Mouse (Mus musculus): ENCODE results near the gene Birc7.

The Birc7 gene

DNA sequence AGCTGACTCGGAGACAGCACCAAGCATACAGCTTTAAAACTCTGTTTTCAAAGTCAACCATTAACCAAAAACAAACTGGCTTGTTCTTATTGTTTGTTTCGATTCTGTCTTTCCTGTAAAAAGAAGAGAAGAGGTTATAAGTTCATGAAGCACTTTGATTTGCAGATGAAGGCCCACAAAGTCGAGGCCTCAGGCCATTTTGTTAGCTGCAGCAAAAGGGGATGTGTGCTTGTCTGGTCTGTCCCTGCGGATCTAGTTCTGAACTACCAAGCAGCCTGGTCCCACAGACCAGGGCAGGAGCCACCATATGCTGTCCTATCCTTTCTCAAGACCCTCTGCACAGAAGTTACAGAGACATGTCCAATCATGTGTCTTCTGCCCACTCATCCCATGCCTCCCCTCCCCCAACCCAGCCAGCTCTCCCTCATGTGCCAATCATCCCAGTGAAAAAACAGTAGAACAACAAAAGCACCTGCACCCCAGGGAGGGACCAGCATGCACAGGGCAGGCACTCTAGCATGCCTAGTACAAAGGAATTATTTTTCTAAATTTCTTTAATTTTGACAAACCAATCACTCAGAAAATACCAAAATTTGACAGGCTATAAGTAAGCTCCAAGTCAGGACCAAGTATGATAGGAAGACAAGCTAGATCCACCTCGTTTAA is 23.1 kb upstream of the Birc7 start:
- DNase-seq (ENCODE audit: low spot score in 2 of 2): no peak

DNA sequence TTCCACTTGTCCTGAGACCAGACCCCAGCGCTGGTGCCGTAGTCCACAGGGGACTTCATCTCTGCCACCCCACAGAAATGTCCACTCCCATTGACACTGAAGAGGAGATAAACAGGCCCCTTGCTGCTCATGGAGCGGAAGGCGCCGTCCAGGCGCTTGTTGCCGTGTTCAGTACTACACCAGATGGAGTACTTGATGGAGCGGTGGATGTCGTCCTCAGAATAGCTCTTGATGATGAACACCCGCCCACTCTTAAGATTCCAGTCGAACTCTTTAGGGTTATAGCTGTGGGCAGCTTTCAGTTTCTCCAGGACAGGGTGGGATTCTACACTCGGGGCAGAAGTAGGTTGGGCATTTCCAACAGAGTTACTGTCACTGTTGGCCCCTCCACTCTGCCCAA is 17.9 kb upstream of the Birc7 start:
- DNase-seq (ENCODE audit: low spot score in 2 of 2): no peak

DNA sequence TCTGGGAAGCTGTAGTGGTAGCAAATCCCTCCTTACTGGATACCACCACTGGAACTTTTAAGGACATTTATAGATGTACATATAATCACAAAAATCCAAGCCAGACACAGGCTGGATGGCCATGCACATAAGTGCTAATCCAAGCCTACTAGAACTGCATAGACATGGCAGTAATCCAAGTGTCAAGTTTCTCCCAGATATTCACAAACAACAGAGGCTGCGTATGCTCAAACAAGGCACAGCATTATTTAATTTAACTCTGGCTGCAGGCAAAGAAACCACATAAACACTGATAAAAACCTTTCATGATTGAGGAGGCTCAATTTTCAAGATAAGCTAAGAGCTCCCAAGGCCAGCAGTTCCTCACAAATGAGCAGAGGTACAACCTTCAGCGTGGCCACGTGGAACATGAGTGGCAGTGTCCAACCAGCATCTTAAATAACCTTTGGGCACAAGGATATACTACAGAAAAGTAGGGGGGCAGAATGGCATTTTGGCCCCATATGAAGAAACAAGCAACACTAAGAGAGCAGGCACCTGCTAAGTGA is 12.9 kb upstream of the Birc7 start:
- DNase-seq (ENCODE audit: low spot score in 2 of 2): no peak

DNA sequence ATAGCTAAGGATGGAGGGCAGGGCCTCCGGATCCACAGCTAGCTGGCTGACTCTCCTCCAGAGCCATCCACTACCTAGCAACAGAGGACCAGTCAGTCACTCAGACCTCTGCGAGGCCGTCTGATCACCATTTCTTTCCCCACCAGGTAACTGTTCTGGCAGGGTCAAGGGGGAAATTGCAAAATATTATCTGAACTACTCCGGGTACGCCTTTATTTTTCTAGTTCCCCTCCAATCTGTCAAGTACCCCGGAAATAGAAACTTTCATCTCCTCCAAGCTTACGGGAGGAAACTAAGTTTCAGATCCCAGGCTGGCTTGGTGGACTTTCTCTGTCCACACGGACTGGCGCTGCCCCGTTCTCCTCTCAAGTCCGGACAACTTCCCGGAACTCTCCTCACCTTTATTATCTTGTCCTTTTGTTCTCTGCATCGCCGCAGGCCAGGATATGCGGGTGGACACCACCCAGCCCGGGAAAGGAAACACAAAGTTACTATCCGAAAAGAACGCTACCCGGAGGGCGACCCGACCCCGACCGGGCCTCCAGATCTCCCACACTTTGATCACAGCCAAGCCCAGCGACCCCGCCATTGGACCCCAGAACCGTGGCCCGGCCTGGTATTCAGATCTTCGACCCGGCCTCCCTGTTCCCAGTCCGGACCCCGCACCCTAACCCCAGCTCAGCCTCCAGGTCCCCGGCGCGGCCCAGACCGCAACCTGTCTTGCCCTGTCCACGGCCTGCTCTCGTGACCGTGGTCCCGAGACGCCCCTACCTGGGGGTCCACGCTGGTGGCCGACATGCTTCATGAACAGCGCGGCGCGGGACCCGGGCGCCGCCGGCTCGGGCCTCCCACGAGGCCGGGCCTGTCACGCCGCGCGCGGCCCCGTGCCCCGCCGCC is 8.7 kb upstream of the Birc7 start:
- DNase-seq (ENCODE audit: low spot score in 2 of 2): peak; percentile 33 to 55

DNA sequence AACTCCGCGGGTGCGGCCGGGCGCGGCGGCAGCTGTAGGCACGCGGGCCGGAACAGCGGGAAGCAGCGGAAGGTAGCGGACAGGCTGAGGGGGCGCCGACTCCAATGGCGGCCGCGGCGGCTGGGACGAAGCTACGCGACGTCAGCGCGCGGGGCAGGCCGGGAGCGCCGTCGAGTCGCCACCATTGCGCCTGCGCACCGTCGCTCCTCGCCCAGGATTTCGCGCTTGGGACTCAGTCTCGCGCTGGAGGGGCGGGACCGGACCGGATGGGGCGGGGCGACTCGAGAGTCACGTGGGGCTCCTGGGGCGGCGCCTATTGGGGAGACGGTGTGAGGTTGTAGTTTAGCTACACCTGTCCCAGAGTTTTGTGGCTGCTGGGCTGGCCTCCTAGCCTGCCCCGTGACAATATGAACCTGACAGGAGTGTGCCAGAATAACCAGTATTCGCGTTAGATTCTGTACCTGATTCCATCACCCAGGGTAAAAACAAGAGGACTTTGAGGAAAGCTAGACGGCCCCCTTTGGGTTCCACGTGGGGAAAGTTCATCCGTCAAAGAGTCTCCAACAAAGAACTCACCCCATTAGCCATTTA is 7.9 kb upstream of the Birc7 start, which contains the start of gene Ythdf1:
TSS of gene Ythdf1 (minus strand) at position 140 of the 591 bp plus-strand sequence.
- peak; percentile 97 to 99 for DNase-seq (ENCODE audit: low spot score in 2 of 2)

DNA sequence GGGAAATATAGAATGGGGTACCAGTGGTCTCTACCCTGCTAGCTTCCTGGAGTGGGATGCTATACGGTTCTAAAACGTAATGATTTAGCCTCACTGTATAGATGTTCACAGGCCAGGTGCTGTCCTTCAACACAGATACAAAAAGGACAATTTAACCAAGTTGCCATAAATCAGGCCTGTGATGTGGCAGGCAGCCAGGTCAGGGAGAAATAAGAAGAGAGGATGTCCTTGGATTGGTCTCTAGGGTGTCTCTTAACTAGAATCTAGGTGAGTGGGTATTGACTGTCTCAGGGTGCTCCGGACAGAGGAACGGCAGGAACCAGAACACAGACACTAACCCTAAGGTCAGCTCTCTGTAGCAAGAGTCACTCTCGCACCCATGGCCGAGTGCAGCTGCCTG is 6.1 kb upstream of the Birc7 start:
- DNase-seq (ENCODE audit: low spot score in 2 of 2): no peak

DNA sequence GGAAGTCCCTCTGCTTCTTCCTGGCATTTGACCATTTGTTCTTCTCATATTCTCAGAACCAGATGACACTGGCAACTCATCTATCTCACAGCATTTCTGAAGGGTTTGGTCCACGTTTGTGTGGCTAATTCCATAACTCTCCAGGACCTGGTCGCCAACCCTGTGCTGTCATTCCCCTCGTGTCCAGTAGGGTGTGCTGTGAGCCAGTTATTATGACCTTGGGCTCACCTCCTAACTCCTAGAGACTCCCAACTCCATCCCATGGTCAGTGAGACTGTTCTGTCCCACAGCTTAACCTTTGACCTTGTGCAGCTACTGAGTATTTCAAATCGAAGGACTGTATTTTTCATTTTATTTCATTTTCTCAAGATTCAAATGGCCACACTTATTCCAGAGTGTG is 3.6 kb upstream of the Birc7 start:
- peak; percentile 15 to 51 for DNase-seq (ENCODE audit: low spot score in 2 of 2)

DNA sequence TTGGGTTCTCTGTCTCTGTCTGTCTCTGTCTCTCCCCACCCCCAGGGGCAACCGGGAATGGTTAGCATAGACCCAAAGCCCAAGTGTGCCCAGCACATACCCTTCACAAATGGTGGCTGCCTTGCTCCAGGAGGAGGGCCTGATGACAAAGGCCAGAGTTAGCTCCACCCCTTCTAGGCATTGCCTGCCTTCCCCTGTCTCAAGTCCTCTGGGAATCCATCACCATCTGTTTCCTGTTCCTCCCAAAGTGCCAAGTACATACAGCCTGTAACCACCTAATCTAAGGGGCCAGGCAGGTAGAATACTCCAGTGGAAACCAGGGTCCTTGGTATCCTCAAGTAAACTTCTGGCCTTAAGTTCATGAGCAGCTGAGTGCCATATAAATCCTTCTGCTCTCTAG is 3.6 kb downstream of the Birc7 start:
- no peak for DNase-seq (ENCODE audit: low spot score in 2 of 2)

DNA sequence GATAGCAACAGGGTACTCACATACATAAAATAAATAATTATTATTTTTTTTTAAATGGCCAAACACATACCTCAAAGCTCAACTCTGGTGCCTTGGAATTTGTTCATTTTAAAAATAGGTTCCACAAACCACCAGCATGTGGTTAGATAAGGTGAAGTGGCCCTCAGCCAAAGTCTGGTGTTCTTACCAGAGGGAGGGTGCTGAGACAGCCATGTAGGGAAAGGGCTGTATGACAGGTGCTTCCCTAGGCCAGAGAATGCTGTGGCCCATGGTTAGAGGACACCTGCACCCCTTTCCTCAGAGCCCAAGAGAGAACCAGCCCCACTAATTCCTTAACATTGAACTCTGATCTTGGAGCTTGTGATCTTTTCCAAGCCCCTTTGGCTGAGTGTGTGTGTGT is 11.4 kb downstream of the Birc7 start:
- no peak for DNase-seq (ENCODE audit: low spot score in 2 of 2)

DNA sequence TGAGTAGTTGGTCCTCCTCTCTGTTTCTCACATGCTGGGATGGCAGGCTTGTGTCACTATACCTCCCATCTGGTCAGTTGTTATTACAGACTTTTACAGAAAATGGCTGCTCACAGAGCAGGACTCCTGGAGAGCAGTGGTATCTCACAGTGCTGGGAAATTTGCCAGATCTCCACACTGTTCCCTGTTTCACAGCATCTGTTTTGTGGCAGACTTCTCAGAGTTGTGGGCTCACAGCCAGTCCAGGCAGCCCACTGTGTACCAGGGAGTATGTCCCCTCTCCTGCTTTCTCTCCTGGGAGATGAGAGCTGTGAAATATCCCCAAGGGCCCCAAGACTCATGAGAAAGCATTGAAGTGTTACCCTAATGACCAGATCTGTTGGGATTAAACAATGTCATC is 13.0 kb downstream of the Birc7 start:
- DNase-seq (ENCODE audit: low spot score in 2 of 2): no peak

DNA sequence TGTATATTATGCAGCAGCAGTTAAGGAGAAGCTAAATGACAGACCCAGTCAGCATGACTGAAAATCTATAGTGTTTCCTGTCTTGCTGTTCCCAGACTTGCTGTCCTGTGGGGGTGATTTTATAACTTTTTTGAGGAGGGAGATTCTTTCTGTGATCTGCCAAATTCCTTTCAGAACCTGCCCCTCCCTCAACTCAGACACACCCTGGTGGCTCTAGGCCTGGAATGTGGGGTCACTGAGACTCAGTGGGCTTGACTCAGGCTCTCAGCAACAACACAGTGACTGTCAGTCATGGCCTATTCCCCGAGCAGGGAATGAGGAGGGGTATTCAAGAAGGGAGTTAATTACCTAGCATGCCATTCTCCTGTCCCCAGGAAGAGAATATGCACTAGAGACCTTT is 21.1 kb downstream of the Birc7 start:
- no peak for DNase-seq (ENCODE audit: low spot score in 2 of 2)

DNA sequence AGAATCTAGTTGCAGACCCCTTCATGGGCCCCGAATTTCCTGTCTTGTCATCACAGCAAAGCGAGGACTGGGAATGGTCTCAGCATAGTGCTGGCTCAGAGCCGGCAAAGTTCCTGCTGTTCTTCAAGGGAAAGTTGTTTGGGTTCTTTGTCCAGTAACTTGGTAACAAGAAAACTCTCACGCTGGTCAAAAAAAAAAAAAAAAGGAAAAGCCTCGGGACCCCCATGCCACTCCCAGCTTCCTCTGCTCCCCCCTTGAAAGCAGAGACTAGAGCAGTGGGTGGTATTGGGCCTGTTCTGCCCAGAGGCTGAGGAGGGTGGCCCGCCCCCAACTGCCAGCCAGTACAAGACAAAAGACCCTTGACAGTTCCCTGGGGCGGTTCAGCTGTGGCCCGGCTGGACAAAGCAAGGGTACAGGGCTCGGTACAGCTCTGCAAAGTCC is 23.9 kb downstream of the Birc7 start:
- DNase-seq (ENCODE audit: low spot score in 2 of 2): no peak

DNA sequence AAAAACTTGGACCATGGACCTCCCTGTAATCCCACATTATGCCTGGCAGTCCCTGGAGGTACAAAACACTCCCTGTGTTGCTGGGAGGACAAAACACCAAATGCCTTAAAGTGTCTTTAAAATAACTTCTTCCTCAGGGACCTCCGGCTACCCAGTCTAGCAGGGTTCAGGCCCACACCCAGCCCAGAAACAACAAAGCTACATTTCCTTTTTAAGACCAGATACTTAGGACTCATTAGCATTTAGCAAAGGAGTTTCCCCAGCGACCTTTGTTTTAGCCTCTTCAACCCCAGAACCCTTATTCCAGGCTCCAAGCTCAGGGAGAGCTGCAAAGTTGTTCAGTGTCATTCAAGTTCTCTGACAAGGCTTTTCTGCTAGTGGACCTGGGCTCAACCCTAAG is 24.8 kb downstream of the Birc7 start:
- no peak for DNase-seq (ENCODE audit: low spot score in 2 of 2)

DNA sequence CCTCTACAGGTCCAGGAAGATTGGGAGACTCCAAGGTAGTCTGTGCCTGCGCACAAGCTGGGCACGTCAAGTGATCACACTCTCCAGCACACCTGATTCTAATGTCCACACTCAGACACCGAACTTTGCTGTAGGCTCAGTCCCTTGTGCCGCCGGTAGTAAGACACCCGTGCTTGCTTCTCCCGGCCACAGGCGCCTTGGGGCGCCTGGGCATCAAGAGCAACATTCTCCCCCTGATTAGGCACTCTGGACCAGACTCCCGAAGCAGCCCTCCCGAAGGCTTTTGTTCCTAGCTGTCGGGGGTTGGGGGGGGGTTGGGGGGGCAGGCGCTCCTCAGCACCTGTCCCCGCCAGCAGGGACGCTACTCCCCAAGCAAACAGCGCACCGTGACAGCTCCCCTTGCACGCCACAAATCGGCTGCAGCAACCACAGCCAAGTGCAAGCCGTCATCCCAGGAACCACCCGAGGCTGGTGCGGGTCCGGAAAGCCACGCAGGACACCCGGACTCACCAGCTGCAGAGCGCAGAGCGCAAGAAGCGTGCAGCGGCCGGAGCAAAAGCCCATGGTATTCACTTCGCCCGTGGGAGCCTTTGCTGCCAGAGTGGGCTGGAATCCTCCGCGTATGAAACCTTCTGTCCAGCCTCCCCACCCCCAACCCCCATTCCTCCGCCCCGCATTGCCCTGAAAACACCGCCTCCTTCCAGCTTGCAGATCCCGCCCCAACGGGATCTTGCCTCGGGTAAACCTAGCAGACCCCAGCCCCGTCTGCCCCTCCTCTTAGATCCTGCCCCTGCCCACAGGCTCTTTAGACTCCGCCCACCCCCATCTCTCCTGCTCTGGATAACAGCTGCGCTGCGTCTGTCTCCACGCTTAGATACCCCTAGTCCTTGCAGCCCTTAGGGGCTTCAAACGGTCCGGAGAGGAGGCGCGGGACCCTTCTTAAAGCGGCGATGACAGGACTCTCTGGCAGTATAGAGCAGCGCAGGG is 25.5 kb downstream of the Birc7 start, which contains the start of gene Nkain4:
TSS of gene Nkain4 (minus strand) at position 639 of the 987 bp plus-strand sequence.
- no peak for DNase-seq (ENCODE audit: low spot score in 2 of 2)

DNA sequence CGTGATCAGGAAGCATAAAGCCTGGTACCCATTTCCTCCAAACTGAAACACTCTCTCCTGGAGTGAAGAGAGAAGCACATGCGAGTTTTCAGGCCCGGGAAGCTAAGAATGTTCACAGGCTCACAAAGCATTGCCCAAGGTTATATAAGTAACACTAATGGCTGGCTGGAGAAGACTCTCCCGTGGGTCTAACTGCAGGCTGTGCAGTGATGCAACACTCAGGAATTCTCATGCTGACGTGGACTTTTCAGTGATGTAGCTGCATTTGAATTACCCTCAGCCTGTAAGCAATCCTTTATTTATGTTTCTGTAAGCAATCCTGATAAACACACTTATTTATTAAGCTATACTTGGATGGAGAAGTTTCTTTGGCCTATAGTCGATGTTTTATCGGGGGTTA is 30.8 kb downstream of the Birc7 start:
- no peak for DNase-seq (ENCODE audit: low spot score in 2 of 2)

DNA sequence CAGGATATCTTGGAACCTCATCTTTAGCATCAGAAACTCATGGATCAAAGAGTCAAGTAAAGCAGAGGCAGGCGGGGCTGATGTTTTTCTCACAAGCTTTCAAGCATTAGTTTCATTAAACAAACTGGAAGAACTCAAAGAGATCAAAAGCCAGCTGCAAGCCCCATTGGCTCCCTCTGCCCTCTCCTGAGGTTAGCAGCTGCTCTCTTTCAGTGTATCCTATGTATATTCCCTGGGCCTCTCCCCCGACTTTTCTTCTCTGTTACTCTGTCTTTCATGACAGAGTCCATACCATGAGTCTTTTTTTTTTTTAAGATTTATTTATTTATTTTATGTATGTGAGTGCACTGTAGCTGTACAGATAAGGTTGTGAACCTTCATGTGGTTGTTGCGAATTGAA is 31.4 kb downstream of the Birc7 start:
- no peak for DNase-seq (ENCODE audit: low spot score in 2 of 2)

DNA sequence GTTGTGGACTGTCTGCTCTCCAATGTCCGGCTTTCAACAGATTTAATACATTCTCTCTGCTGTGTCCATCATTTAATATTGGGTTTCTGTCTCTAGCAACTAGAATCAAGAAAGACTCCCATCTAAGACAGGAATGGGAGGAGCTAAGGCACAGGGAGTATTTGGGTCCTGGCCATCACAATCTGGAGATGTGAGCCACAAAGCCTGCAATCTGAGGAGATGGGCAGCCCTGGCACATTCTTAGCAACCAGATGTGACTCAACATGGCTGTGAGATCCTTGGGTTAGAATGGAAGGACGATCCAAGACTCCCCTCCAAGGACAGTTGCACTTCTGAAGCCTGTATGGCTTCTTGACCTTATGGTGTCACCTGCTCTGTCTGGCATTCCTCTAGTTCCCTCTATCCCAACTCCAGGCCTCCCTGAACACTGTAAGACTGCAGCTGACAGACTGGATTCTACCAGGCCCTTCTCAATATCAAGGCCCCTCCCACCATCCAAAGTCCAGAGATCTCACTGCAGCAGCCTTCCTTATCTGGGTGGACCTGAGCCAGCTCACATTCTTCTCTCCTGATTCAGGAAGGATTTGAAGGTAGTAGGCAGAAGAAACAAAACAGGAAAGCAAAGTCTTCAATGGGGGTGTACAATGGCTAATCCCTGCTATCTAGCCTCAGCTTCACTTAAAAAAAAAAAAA is 33.9 kb downstream of the Birc7 start:
- no peak for DNase-seq (ENCODE audit: low spot score in 2 of 2)

DNA sequence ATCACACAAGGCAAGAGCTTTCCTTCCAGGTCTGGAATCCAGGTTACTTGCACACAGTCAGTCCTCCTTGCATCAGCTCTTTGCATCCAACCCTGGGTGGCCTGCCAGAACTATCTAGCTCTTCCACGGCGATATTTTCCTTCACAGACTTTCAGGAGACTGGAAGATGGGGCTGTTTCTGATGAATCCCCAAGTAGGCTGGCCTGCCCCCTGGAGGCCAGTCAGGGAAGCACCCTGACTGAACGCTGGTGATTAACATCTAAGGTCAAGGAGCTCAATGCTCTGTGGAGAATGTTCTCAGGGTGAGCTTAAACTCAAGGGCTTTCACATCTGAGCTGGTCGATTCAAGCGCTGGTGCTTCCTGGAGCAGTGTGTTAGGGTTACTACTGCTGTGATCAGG is 35.1 kb downstream of the Birc7 start:
- DNase-seq (ENCODE audit: low spot score in 2 of 2): peak; percentile 14 to 59

DNA sequence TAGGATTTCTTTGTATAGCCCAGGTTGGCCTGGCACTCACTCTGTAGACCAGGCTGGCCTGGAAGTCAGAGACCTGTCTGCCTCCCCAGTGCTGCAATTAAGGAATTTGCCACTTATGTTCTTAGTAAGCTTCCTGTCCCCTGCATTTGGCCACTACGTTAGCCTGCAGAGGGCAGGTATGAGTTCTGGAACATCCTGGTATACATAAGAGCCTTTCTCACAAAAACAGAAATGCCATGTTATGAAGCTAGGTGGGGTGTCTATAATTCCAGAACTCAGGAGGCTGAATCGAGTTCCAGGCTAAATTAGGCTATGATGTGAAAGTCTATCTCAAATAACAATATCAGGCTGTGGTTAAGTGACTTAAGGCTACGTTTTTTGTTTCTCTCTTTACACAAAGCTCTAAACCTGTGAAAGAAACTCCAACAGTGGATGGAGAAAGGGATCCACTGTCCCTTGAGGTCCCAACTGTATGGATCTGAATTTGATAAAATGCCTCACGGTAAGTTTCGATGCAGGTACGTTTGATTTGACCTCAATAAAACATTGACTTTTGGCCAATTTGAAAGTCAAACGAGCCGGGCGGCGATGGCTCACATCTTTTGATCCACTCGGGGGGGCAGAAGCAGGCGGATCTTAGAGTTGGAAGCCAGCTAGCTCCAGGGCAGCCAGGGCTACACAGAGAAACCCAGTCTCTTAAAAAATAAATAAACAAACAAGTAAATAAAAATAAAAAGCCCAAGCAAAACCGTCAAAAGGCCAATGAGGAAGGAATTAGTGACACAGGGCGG is 37.5 kb downstream of the Birc7 start:
- peak in 1 of 2 experiments; percentile 12 for DNase-seq (ENCODE audit: low spot score in 2 of 2)

All from thymus, postnatal 10 days (tissue).